Mouse (Mus musculus) thymus, adult 2 months (tissue): Measurements from ENCODE around the gene Draxin.
A peak's percentile ranks its signal among the peaks of the same experiment; 100 is the strongest.

Source experiments
- CTCF ChIP-seq: fragments of 200-500 bp; IDR thresholded peaks from 2 replicates; pipeline ENCODE4 v1.5.1; 2012; ENCODE audit warnings: mild to moderate bottlenecking, control low read depth, low read length, moderate library complexity, borderline replicate concordance; ENCODE audit not compliant: control insufficient read depth, poor library complexity, insufficient read depth; ENCODE audit errors: extremely low read depth
- POLR2A ChIP-seq: fragments of 200-500 bp; IDR thresholded peaks from 2 replicates; pipeline ENCODE4 v1.6.1; 2012; ENCODE audit warnings: mild to moderate bottlenecking, low read length, control low read depth, moderate library complexity; ENCODE audit not compliant: control insufficient read depth, poor library complexity, insufficient read depth; ENCODE audit errors: extremely low read depth

GRCm38 (mm10) chr4:148101801-148102527, 28.5 kb downstream of the Draxin start:
- TF ChIP-seq CTCF (peak; percentile 71; the same call in 1 of the 2 replicates), POLR2A (peak; percentile 59)
